Mouse (Mus musculus): ENCODE data around the gene Was.
"Not testable (repeated sequence)": the region's sequence is repeated elsewhere in the genome, so short reads cannot be mapped to it uniquely, and the experiment has no call there.

Gene Was

GRCm38 (mm10) chrX:8074430-8075014, 15.8 kb downstream of the Was start, which contains the start of gene Suv39h1:
Gene Suv39h1 (minus strand): TSS chrX:8074760.
- peak; percentile 90 to 92 for DNase-seq (ENCODE audit: low spot score in 2 of 2)

GRCm38 (mm10) chrX:8073881-8074429, 16.3 kb downstream of the Was start:
- no peak for DNase-seq (ENCODE audit: low spot score in 2 of 2)

GRCm38 (mm10) chrX:8069166-8069565, 21.1 kb downstream of the Was start:
- DNase-seq (ENCODE audit: low spot score in 2 of 2), result no peak

- DNase-seq (ENCODE audit: low spot score in 2 of 2), result not testable (repeated sequence)
These were observed 39.1 kb downstream of the Was start for GRCm38 (mm10) chrX:8051044-8051781.

- peak in 1 of 2 experiments; percentile 1 for DNase-seq (ENCODE audit: low spot score in 2 of 2)
These were observed 57.3 kb downstream of the Was start for GRCm38 (mm10) chrX:8033009-8033408.
